Mouse (Mus musculus) G1E (cell line): ENCODE measurements around the gene Dqx1.

ENCODE experiments used
- CTCF ChIP-seq: IDR thresholded peaks from 2 replicates; pipeline ENCODE4 v1.5.1; 2012; ENCODE audit warnings: low read depth, low read length, inconsistent platforms, mixed read lengths
- GATA2 ChIP-seq: IDR thresholded peaks from 2 replicates; pipeline ENCODE4 v1.6.1; 2012; ENCODE audit warnings: low read depth, low read length, inconsistent platforms, borderline replicate concordance

GRCm38 (mm10) chr6:83074979-83075378 lies 17.3 kb downstream of the Dqx1 start:
- TF ChIP-seq CTCF, result no peak
- TF ChIP-seq GATA2, result no peak
